Mouse (Mus musculus) induced T-regulatory cell, adult 2 months (primary cell): ENCODE measurements around the gene Krtap28-10.
A peak's percentile ranks its signal among the peaks of the same experiment; 100 is the strongest.
"Not testable (repeated sequence)": the region's sequence is repeated elsewhere in the genome, so short reads cannot be mapped to it uniquely, and the experiment has no call there.

ENCODE experiments used
- DNase-seq: peaks from one replicate; pipeline ENCODE4 v3.0.0-alpha.2; 2012; ENCODE audit warnings: low read depth

Gene Krtap28-10

DNA sequence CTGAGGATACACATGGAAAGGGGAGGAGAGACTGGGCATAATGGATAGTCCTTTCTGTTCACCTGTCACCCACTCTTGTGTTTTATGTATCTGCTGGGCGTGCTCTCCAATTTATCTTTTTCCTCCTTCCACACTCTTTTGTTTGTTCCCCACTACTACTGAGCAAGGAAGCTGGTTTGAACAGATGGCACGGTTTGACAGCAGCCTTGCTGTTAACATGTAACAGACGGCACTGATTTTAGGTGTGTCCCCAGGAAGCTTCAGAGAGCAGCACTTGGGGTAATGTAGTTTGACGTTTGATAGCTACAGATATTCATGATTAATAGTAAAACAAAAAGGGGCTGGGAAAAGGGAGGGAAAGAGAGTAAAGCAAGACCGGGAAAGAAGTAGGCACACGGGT is 34.8 kb downstream of the Krtap28-10 start:
- DNase-seq = peak; percentile 12

GRCm38 (mm10) chr1:83006218-83007179 is 35.8 kb downstream of the Krtap28-10 start:
- peak; percentile 86 for DNase-seq

DNA sequence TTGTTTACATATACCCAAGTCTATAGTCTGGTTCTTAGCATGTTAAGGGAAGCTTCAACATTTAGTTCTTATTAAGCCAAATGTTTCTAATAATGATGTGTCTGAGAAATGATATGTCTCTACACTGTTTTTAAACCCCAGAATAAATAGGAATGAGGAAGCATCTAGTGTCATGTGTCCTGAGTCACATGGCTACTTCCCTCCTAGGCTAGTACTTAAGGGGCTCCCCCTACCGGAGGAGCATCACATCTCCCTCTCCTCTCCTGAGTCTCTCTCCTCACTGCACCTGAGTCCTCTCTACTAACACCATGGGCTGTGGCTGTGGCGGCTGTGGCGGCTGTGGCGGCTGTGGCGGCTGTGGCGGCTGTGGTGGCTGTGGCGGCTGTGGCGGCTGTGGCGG is 42.0 kb downstream of the Krtap28-10 start, which contains the start of gene Gm47959:
Gene Gm47959, plus strand, starts transcription at position 243 of the 400 bp plus-strand sequence.
- not testable (repeated sequence) for DNase-seq

DNA sequence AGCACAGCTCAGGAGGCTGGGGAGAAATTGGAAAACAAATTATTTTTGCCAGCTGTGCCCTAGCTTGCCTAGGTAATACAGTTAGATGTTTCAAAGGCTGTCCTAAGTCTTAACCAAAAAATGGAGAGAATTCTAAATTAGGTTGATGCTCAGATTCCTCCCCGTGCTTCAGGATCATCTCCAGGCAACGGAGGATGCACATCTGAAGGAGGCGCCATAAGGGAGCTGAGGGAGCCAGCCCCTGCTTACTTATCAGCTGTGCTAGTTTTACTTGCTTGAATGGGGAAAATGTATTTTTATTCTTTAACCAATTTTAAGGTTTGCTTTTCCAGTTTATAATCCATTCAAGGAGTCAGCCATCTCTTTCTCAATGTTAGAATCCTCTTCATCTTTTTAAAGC is 48.3 kb downstream of the Krtap28-10 start:
- DNase-seq = no peak

DNA sequence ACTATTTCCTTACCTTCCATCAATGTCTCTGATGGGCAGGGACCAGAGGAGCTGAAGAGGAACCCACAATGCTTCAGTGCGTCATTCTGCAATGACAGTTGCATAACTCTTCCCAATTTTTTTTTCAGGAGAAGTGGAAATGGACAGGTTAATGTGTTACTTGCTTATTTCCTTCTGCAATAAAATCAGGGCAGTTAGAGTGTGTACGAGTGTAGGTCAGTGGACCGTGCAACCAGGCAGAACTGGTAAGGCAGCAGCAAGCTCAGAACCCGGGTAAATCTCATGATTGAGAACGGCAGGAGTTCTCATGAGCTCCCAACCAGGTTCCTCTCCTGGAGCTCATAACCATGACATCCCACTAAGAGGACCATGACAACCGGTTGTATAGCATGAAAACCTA is 50.2 kb downstream of the Krtap28-10 start:
- no peak for DNase-seq

- no peak for DNase-seq
Measured at GRCm38 (mm10) chr1:82991596-82991995, 50.7 kb downstream of the Krtap28-10 start.
